Mouse (Mus musculus) urinary bladder, postnatal 25 days (tissue): ENCODE measurements around the gene Tent5b.
A peak's percentile ranks its signal among the peaks of the same experiment; 100 is the strongest.
"Not testable (repeated sequence)": the region's sequence is repeated elsewhere in the genome, so short reads cannot be mapped to it uniquely, and the experiment has no call there.

Source experiments
- DNase-seq: peaks from one replicate; pipeline ENCODE4 v3.0.0; 2022; ENCODE audit warnings: low spot score

Gene Tent5b

DNA sequence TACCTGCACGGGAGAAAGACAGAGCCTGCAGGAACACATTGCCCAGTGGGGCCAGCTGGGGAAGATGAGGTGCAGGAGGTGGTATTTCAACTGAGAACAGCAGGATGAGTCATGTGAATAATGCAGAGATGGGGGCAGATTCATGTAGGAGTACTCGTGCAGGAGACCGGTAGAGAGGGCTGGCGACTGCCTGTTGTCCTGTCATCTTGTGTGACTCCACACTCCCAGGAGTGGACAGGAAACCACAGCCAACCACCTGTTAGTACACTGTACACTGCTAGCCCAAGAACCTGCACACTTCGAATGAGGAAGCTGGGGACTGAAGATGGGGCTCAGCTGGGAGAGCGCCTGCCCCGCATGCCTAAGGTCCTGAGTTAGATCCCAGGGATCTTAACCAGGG is 21.6 kb downstream of the Tent5b start:
- DNase-seq, result no peak

DNA sequence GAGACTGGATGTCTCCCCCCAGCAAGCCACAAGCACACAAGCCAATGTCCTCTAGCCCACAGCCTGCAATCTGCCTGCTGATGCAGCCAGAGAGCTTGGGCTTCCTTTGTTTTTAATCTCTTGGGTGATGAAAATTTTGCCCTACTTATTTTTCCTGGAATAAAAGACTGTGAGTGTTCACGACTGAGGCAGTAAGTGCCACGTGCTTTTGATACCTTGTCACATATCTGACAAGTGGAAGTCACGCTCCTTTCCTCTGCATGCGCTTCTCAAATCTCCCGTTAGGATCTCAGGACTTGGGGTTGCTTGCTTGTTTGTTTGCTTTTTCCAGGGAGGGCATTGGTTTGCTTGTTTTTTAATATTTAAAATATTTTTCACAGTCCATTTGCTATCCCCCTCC is 24.4 kb downstream of the Tent5b start:
- DNase-seq, result no peak

DNA sequence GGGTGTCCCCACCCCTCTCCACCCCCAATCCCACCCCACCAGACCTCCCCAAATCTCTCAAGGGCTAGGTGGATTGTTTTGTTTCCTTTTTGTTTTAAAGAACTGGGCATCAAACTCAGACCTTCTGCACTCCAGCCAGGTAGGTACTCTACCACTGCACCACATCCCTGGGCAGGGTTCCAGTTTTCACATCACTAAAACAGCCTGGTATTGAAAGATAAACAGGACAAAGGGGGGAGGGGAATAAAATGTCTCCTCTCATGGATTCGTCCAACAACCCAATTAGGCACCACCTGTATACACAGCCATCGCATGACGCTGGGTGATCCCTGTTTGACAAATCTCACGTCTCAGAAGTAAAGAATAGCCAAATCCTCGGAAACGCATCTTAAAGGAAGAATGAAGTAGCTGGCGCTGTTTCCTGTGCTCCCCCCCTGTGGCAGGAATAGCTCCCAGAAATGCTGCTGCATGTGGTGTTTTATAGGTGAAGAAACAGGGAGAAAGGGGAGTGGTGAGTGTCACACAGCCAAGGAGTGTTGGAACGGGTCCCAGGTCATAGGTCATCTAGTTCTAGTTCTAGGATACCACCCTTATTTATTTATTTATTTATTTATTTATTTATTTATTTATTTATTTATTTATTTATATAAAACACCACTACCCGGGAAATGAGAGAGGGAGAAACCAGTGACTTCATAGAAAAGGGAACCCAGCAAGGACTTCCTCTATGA is 25.0 kb downstream of the Tent5b start:
- DNase-seq, result no peak

DNA sequence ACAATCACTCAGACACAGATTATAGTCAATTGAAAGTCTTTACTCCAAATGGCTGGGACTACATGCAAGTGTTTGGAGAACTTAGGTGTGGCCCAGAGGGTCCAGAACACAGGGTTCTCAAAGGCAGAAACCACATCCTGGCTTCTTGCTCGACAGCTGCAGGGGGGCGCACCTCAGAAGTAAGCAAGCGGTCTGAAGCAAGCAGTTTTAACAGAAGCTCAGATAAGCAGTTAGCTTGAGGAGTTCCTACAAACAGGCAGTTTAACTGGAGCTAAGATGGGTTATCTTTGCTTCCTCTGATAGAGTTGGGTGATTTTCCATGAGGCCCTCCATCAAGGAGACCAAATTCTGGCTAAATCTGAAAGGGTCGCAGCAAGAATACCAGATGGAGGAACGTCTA is 26.6 kb downstream of the Tent5b start:
- no peak for DNase-seq

DNA sequence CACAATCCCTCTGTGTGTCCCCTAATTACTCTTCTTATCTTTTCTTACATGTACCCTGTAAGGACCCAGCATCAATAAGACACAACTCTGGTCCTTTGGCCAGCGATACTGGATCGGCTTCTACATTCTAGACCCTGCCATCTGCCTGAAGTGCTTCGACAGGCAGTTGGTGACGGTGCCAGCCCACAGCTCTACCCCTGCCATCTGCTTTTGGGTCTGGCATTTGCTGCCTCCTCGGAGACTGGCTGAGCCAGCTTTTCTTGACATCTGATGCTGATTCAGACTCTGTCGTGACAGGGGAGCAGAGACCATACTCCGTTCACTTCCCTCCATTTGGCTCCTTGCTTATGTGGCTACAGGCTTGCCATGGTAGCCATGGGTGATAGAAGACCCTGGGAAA is 29.1 kb downstream of the Tent5b start:
- no peak for DNase-seq

DNA sequence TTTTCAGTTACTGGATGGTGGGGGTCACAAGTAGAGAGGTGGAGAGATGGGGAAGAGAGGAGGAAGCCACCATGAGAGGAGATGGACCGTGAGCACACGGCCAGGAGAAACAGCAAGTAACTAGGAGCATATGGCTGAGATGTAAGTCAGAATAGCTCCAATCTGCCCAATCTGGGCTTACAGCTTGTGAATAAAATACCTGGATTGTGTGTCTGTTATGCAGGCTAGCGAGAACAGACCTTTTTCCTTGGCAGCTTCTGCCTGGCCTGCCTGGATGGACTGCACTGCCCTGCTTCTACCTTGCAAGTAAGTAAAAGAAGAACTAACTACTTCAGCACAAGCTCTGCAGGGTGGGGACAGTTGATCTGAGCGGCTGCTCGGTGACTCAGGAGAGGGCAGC is 31.1 kb downstream of the Tent5b start:
- DNase-seq, result no peak

DNA sequence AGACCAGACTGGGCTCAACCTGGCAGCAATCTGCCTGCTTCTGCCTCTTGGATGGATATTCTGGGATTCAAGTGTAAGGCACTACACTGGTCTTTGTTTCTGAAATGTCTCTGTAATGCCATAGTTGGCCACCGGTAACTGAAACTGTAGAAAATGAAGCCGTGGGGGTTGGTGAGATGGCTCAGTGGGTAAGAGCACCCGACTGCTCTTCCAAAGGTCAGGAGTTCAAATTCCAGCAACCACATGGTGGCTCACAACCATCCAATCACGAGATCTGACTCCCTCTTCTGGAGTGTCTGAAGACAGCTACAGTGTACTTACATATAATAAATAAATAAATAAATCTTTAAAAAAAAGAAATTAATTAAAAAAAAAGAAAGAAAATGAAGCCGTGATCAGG is 32.6 kb downstream of the Tent5b start:
- not testable (repeated sequence) for DNase-seq

DNA sequence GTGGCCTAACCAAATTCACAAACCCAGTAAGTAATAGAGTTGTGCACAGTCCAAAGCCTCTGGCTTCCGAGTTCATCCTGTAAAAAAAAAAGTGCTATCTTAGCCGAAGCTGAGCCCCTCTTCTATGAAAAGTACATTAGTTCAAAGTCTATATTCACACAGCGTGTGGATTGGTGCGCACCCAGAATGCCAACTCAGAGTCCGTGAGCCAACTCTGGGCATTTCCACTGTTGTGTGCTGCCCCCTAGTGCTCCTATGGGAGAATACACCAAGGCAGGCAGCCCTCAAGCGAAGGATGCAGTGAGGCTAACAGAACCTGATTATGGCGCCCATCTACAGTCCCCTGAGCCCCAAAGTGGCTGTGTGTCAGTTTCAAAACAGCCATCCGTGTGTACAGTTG is 33.0 kb downstream of the Tent5b start:
- DNase-seq, result peak; percentile 66

DNA sequence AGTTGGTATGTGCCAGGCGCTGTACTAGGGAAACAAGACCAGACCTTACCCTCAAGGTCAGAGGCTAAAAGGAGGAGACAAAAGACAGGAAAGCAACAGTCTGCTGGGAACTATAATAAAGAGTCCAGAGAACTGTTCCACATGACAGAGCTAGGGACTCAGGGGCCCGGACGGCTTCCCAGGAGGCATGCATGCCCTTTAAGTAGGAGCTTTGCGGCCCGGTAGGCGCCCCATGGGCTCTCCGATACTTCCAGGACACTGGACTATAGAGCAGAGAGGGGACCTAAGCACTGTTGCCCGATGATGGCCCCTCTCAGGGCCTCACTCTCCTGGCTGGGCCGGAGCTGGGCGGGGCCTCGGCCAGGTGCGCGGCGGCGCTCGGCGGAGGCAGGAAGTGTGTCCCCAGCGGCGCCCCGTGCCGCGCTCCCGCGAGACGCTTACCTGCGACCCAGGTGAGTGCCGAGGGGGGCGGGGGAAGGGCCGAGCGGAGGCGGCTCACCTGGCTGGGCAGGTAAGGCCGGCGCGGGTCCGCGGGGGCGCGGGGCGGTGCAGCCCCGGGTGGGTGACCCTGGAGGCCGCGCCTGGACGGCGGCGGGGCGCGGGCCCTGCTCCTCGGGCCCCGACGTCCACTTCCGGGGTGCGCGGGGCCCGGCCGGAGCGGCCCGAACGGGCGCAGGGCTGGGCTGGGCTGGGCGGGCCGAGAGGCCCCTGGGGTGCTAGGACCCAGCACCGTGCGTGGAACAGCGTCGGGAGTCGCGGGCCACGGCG is 38.9 kb downstream of the Tent5b start, which contains the start of gene Kdf1:
Kdf1 (plus strand) TSS at position 363 of the 768 bp plus-strand sequence.
- peak; percentile 63 for DNase-seq

DNA sequence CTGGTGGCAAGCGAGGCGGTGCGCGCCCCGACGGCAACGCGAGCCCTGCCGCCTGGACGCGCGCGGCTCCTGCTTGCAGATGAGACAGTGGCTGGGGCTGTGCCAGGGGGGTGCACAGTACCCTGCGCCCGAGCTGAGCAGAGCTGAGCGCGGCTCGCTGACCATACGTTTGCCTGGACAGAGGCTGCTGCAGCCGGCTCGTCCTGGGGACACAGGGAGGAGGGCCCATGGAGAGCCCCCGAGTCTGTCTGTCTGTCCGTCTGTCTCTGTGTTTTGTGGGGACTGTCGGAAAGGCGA is 39.4 kb downstream of the Tent5b start:
- DNase-seq, result no peak

DNA sequence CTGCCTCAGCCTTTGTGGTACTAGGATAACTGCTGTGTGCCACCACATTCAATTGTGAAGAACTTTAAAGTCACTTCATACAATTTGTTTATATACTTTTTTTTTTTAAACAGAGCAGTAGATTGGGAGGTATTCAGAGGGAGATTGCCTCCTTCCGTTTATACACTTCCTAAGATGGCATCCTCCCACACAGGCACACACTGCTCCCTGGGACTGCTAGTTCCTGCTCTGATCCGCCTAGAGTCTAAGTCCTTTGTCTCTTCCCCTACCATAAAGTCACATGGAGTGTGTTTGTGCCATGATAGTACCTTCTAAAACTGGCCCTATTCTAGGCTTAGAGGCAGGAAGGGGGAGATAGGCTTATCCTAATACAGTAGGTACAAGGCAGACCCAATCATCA is 41.6 kb downstream of the Tent5b start:
- DNase-seq, result no peak

DNA sequence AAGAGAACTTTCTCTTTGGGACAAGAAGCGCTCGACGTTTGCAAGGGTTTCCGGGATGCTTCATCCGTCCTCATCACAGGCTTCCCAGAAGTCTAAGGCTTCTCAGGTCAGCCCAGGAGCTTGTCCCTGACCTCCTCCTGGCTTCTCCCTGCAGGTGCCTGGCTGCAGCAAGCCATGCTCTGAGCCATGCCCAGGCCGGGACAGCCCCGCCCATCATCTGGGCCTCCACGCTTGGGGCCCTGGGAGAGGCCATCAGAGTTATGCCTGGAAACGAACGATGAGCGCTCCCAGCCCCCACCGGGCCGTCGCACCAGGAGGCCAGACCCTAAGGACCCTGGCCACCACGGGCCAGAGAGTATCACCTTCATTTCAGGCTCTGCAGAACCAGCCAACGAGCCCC is 47.9 kb downstream of the Tent5b start:
- DNase-seq, result no peak

DNA sequence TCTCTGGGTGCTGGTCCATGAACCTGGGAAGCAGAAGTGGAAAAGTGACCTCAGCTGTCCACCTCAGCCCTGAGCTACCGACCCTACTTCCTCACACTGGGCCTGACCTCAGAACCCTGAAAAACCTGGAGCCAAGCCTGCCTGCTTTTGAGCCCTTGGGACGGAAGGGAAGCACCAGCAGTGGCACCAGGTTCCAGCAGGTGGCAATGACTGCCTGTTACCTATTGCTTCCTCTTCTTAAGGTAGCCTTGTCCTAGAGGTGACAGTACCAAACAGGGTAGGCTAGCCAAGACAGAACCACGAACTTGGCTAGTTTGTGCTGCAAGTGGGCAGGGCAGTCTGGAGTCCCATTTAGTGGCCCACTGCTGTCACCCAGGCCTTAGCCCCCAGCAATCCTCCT is 52.8 kb downstream of the Tent5b start:
- no peak for DNase-seq

DNA sequence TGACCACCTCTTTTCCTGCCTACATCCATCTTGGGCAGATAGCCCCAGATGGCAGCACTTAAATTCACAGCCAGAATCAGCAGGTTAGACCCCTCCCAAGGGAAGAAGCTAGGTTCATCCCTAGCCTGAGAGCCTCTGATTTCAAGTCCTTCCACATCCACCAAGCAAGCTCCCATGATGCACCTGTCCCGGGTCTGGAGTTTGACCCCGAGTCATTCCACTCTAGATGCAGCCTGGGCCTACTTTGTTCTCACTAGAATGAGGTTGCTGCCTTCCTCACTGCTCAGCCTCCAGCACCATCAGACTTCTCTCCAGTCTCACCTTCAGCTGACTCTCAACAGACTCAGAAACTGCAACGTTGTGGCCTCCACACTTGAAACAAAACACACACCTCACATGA is 56.1 kb downstream of the Tent5b start:
- no peak for DNase-seq

DNA sequence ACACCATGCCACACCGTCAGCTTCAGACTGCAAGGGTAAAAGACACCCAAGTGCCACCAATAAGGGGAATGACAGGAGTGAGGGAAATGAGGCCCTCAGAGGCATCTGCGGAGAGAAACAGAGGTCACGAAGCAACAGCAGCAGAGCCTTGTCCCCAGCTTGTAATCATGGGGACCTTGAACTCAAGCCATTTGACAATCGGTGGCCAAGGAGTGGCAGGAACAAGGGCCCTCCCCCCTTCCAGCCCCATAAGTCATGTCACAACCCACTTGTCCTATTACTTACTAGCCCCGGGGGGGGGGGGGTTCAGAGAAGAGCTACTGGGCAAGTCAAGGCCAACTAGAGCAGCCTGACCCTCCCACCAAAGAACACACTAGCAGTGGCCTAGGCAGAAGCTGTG is 56.7 kb downstream of the Tent5b start:
- no peak for DNase-seq
